Mouse (Mus musculus) testis, postnatal 10 days (tissue): ENCODE data around the gene Snrk.
A peak's percentile ranks its signal among the peaks of the same experiment; 100 is the strongest.

Source experiments
- DNase-seq: peaks from one replicate; pipeline ENCODE4 v3.0.0; 2021; ENCODE audit warnings: low spot score

Snrk gene

GRCm38 (mm10) chr9:122117112-122117616 lies at the start of gene Snrk:
TSS of gene Snrk (plus strand) at chr9:122117266.
- DNase-seq = peak; percentile 91

- no peak for DNase-seq
Observed at GRCm38 (mm10) chr9:122067654-122068053, 49.4 kb upstream of the Snrk start.

DNA sequence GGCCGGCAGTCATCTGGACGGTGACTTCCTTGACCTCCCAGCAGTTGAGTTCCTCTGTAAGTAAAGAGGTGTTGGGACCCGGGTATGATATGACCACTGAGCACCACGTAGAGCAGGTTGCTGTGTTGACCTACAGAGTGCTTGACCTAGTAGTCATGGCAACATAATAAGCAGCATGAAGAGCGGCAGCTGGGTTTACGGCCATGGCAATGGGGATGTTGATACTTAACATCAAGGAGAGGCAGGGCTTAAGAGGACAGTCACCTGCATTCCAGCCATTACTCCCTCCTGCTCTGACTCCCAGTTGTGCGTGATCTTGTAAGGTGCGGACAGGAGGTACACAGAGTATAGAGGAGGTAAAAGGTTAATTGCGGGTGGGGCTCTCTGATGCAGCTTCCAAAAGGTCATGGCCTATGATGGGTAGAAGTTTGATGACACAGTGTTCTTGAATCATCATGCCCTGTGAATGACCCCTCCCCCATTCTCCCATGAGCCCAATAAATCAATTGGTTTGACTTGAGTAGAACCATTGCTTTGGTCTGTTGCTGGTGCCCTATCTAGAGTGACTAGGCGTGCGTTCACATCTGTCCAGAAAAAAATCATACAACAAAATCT lies 47.4 kb upstream of the Snrk start:
- no peak for DNase-seq

- no peak for DNase-seq
Observed at GRCm38 (mm10) chr9:122073980-122074379, 43.1 kb upstream of the Snrk start.

DNA sequence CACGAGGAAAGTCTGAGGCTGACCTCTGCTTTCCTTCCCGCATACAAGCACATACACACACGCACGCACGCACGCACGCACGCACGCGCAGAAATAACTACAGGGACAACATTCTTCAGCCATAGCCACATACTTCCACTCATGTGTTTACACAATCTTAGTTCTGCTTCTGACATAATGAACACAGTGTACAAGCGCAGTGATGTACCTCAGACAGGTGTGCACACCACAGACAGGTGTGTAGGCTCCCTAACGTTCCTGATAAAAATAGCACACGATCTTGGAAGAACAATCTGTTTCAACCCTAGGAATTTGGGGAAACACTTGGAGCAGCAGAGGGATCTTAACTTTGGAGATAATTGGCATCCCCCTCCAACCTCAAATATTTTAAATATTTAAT lies 42.5 kb upstream of the Snrk start:
- no peak for DNase-seq

DNA sequence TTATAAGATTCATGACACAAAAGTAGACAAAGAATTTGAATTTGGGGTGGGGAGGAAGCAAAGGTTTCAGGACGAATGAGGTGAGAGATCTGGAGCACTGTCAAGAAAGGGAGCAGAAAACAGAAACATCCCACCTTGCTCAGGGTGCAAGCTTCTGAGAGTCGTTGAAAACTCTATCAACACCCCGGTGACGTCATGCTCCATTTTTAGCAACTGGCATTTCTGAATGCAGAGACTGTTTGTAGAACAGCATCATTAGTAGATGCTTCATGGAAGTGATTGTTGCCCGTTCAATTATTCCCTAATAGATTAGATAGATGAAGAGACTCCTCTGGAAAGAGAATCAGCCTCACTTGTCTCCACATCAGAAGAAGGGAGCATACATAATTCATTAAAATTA lies 38.6 kb upstream of the Snrk start:
- no peak for DNase-seq

DNA sequence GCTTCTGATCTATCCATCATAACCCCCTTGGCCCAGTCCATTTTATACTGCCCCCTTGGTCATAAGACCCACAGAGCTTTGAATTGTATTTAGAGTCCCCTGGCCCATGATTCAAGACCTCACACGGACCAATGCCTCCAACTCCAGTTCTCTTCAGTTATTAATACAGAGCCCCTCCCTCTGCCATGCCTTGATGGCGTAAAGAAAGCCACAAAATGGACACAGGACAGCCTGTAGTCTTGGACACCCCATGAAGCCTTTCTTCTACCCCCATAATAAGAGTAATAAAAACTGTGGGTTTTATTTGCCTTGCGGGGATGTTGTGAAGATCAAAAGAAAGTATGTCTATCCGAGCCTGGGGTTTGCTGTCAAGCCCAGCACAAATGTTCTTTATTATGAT lies 33.4 kb upstream of the Snrk start:
- no peak for DNase-seq

- peak; percentile 56 for DNase-seq
Observed at GRCm38 (mm10) chr9:122084175-122084574, 32.9 kb upstream of the Snrk start.

DNA sequence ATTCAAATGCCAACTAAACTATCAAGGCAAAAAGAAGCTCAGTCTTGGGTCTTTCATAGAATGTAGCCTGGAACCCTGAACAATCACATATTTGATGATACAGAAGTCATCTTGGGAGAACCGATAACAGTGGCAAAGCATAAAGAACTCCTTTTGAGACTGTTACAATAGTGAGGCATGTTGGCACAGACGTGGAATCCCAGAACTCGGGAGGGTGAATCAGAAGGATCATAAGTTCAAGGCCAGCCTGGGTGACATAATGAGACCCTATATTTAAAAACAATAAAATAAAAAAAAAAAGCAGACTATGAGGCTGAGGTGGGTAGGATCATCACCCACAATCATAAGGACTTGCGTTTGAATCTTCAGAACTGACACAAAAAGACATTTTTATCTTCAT lies 32.4 kb upstream of the Snrk start:
- DNase-seq = no peak

DNA sequence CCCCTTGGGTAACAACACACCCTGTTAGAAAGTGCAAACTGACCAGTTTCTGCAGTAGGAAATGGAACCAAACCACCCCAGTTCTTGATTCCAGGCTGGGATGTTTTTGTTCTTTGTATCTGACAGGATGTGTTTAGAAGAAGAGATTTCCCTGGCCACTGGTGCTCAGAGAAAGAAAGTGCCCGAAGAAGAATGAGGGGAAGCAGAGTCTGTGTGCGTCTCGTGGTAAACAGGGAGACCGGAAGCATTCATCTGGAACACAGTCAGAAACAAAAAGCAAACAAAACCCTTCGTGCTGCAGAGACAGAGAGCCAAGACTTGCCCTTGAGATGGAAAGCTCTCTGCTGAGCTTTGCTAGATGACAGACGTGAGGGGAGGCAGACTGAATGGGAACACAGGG lies 32.0 kb upstream of the Snrk start:
- DNase-seq = no peak

DNA sequence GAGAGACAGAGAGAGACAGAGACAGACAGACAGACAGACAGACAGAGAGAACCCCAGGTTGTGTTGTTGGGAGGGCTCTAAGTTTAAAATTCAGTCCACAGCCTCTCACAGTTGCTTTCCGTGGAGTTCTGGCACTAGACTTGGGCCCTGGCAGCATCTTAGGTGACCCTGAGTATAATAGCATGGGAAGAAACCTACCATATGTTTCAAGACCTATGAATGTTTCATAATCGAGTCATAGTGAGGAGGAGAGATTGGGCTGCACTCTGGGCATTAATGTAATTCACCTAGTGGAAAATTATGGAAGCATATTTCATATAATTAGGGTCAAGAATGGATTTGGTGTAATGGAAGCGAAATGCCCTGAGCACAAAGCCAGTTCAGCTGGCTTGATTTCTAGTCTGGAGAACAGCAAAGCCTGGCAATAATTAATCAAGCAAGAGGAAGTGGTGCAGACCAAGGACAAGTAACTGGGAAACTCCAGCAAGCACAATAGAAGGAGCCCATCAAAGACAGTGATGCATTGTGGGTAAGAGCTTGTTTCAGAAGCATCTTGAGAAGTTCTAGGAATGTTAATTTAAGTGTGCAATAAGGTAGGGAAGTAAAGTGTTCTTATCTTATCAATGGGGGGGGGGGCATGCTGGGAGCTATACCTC lies 31.4 kb upstream of the Snrk start:
- DNase-seq = no peak

- DNase-seq = no peak
Observed at GRCm38 (mm10) chr9:122087086-122087485, 30.0 kb upstream of the Snrk start.

DNA sequence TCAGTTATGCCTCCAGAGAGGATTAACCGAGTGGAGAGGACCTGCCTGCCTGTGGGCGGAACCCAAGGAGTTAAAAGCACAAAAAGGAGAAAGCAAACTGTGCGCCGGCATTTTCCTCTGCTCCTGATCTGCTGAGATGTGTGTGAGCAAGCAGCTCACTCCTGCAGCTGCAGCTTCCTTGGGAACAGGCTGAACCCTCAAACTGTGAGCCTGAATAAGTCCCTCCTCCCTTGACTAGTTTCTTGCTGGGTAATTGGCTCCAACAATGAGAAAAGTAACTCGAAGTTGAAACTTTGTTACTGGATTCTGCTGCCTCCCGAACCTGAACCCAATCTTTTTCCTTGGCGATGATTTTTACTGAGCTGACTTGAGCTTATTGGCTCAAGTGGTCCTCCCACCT lies 25.9 kb upstream of the Snrk start:
- DNase-seq = no peak

DNA sequence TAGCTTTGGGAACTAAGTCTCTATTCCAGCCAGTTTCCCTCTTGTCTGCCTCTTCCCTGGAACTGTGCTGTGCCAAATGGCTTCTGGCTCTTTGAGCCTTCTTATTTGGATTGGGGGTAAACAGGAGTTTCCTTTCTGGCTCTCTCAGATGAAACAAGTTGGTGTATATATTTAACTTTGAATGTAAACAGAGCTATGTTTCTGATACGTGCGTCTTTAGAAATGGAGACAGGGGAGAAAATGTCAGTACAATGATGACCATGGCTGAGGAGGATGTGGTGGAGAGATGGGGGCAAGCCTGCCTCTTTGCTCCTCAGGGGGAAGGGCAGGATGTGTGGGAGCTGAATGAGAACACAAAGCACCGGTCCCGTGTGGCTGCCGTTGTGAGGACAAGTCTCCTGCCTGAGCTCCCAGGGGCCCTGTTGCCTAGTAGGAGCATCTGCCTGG lies 25.3 kb upstream of the Snrk start:
- no peak for DNase-seq

GRCm38 (mm10) chr9:122094171-122094570 lies 22.9 kb upstream of the Snrk start:
- no peak for DNase-seq

DNA sequence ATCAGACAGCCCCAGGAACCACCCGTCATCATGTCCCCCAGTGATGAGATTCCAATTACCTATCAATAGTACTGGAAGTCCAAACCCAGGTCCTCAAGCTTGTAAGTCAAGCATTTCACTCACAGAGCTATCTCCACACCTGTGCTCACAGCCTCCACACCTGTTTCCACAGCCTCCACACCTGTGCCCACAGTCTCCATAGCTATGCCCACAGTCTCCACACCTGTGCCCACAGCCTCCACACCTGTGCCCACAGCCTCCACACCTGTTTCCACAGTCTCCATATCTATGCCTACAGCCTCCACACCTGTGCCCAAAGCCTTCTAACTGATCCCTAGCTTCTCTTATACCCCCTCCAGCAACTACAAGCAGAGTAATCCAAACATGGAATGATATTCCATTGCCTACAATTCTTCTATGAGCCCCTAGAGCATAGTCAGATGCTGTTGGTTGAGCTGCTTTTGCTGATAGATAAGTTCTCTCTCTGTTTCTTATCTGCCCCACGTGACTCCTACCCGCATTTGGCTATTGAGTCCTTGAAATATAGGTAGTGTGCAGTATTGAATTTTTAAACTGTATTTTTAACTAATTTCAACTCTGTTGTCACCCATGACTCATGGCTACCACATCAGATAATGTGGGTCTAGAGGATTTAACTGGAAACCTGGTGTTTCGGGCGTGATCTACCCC lies 20.1 kb upstream of the Snrk start:
- no peak for DNase-seq

GRCm38 (mm10) chr9:122097535-122097934 lies 19.5 kb upstream of the Snrk start:
- DNase-seq = no peak

DNA sequence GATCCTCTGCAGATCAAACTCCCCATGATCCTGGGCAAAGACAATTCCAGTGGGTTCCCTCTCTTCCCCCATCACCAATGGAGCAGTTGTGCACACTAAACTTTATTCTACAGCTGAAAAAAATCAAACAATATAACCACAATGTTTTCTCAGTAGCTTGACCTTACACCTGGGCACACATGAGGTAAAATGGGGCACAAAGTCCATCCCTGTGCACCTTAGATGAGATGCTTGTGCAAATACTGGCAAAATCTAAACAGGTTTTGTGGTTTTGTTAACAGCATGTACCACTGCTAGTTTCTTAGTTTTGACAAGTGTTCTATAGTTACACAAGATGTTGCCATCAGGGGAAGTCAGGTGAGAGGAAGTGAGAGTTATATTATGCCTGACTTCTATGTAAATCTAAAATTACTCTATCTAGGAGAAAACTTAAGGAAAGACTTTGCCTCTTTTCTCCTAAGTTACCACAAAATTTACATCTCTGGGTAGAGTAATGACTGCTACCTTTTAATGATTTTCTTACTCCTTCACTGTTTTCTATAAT lies 16.4 kb upstream of the Snrk start:
- DNase-seq = no peak

- no peak for DNase-seq
Observed at GRCm38 (mm10) chr9:122101196-122101595, 15.9 kb upstream of the Snrk start.

DNA sequence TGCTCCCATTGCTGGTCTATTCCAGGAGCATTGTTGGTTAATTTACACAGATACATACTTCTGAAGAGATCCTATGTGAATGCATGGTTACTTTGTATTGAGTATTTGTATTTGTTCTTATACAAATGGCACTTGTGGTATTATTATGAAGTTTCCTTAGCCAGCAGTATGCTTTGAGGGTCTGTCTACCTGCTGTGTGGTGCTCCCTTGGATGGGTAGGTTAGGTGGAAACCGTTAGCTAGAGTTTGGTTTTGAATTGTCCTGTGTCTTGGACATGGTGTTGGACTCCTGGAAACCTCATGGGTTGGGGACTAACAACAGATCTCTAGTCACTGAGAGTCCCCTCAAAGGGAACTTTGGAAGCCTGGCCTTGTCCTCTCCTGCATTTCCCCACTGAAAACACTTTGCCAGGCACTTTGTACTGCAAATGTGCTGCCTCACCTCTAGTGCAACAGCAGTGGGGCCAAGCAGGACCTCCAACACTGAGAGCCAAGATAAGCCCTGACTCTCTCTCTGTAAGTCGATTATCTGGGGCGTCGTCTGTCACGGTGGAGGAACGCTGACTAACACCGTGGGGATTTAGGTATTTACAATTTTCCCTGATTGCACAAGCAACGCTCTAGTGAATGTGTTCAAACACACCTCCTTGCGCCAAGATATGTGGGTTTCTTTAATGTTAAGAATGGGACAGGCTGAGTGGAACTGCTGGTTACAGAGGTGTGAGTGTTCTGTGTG lies 13.3 kb upstream of the Snrk start:
- DNase-seq = no peak

- no peak for DNase-seq
Observed at GRCm38 (mm10) chr9:122104285-122104829, 12.7 kb upstream of the Snrk start.
